Mouse (Mus musculus) C2C12 (cell line): ENCODE data around the gene Myh10.

Experiments used
- CTCF ChIP-seq: IDR thresholded peaks from one replicate; pipeline ENCODE4 v1.5.1; 2011; ENCODE audit not compliant: control insufficient read depth, insufficient read depth, insufficient read length
- FOSL1 ChIP-seq: IDR thresholded peaks from one replicate; pipeline ENCODE4 v1.8.0; 2011; ENCODE audit warnings: mild to moderate bottlenecking, low read length; ENCODE audit not compliant: poor library complexity, insufficient read depth, severe bottlenecking
- MAX ChIP-seq: IDR thresholded peaks from one replicate; pipeline ENCODE4 v1.6.1; 2011; ENCODE audit warnings: mild to moderate bottlenecking, control low read depth
- MYOD1 ChIP-seq: IDR thresholded peaks from one replicate; pipeline ENCODE4 v1.6.1; 2011; ENCODE audit warnings: low read depth; ENCODE audit not compliant: control insufficient read depth, insufficient read length
- USF1 ChIP-seq: IDR thresholded peaks from one replicate; pipeline ENCODE4 v1.6.1; 2011; ENCODE audit warnings: low read depth, mild to moderate bottlenecking, control low read depth, moderate library complexity

DNA sequence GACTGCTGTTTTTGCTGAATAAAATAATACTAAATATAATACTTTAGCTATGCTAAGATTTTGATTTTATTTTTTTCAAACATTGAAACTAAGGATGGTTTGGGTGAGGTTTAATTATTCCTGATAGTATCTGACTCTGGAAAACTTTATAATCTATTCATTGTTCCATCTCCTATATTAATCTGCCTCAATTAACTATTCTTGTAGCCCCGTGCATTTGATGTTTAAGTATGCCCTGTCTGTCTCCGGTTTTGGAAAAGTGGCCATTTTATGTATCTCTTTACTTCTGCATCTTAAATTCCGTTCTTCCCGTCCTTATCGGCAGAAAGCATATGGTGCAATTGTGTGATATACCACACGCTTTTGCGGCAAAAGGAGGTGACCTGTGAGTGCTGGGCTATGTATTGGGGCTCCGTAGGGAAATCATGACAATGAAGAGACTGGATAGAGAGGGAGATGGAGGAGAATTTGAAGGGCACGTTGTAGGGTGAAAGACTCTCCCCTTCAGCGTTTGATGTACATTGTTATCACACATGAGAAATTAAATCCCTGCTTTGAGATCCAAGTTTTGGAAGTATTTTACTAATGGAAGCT, 2.2 kb downstream of the Myh10 start:
- TF ChIP-seq CTCF (no peak), FOSL1 (no peak), MYOD1 (no peak), MAX (no peak), USF1 (no peak)
